Mouse (Mus musculus): ENCODE results near the gene Arap2.

Arap2 gene

DNA sequence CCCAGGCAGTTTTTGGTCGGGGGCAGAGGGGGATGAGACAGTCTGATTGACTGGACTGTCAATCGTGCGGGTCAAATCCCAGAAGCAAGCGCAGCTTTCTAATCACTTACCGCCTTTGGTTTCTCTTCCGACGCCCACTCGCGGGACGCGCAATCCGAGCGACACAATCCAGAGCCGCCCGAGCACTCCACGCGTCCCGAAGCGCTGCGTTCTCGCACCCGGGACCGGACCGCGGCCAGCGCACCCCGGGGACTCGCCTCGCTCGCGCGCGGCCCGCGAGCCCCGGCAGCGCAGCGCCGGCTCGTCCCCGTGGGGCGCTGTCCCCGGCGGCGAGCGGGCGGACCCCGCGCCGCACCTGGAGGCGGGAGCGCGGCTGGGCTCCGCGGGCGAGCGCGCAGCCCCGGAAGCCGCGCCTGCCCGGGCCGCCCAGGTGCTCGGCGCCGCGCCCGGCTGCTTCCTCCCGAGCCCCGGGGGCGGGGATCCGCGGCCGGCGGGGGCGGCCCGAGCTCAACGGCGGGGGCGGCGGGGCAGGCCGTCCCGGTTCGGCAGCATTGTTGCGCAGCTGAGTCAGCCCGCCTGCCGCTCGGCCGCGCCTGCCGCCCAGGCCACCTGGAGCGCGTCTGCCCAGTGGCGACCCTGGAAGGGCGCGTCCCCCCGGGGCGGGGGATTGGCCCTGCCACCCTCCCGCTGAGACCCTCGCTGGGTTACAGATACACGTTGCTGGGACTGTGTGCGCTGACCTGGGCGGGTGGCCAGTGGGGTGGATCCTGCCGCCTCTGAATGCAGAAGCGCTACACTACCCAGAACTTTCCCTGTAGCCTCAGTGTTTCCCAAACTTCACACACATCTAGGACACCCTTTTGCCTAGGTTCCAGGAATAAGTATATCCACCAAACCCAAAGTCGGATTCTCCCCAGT, at the start of gene Arap2:
Gene Arap2, minus strand, starts transcription at position 376 of the 918 bp plus-strand sequence.
- DNase-seq (ENCODE audit: low spot score in 2 of 2), result peak; percentile 56 to 57

- DNase-seq (ENCODE audit: low spot score in 2 of 2), result no peak
Measured at GRCm38 (mm10) chr5:62815741-62816140, 49.8 kb upstream of the Arap2 start.

DNA sequence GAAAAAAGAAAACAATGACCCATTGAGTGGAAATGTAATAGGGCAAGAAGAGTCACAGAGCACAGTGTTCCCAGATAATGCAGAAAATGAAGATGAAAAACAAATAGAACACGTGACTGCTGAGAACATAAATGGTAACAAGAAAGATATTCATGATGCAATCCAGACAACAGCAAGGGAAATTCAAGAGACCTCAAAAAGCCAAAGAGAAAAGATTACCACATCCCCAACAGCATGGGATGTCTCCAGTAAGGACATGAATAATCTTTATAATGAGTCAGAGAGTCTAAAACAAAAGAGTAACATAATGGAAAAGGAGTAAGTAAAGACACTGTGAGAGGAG, 48.1 kb upstream of the Arap2 start:
- no peak for DNase-seq (ENCODE audit: low spot score in 2 of 2)

- peak in 1 of 2 experiments; percentile 52 for DNase-seq (ENCODE audit: low spot score in 2 of 2)
Measured at GRCm38 (mm10) chr5:62813402-62814071, 47.6 kb upstream of the Arap2 start, which contains the start of gene Dthd1. TSS of gene Dthd1 (plus strand) at chr5:62813823.

DNA sequence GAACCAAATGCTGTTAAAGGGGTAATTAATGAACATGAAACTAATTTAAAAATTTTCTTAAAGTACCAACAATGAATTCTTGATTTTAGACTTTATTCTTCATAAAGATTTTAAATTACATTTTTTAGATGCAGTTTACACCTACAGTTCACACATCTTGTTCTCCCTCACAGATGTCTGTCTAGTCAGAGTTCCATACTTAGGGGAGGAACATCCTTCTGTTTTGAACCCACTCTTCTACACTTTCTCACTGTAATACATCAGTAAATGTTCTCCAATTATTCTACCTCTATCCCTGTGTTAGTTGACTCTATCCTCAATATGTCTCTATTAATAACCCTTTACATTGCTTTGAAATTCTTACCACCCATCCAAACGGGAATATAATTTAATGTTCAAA, 26.8 kb upstream of the Arap2 start:
- DNase-seq (ENCODE audit: low spot score in 2 of 2), result no peak

GRCm38 (mm10) chr5:62790921-62791564, 25.1 kb upstream of the Arap2 start:
- no peak for DNase-seq (ENCODE audit: low spot score in 2 of 2)

GRCm38 (mm10) chr5:62786809-62787208, 20.9 kb upstream of the Arap2 start:
- no peak for DNase-seq (ENCODE audit: low spot score in 2 of 2)

DNA sequence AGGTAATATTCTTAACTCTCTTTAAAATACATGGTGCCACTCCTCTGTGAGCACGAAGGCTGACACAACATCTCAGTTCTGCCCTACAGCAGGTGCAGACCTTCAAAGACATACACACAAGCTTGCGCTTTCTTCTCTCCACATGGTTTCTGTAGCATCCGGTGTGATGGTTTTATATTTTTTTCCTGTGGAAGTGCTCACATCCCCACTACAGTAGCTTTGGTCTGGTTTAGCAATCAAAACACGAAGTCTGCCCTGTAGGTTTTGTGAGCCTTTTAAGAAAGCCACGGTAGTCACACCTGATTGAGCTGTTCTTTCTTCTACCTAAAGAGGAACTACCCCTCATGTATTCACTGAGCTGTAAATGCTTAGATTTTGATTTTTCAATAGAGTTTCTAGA, 12.7 kb upstream of the Arap2 start:
- DNase-seq (ENCODE audit: low spot score in 2 of 2), result no peak

DNA sequence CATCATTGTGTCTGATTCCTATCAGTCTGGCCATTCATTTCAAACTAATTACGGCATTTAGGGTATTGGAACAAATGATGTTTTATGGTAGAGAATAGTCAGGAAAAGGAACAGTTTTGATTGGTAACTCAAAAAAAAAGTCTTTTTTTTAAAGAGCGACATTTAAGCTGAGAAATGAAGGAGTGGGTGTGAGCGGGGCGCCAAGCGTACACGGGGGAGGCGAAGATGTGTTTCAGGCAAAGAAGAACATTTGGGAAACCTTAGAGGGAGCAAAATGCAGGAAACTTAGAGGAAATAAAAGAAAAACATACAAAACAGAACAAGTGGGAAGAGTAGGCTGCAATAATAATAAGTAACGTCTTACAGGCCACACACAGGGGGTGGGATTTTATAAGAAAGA, 11.8 kb upstream of the Arap2 start:
- peak; percentile 46 to 49 for DNase-seq (ENCODE audit: low spot score in 2 of 2)

- no peak for DNase-seq (ENCODE audit: low spot score in 2 of 2)
Measured at GRCm38 (mm10) chr5:62771775-62772599, 6.0 kb upstream of the Arap2 start.

- no peak for DNase-seq (ENCODE audit: low spot score in 2 of 2)
Measured at GRCm38 (mm10) chr5:62765459-62765783, 538 bp downstream of the Arap2 start.

GRCm38 (mm10) chr5:62764161-62764560, 1.8 kb downstream of the Arap2 start:
- DNase-seq (ENCODE audit: low spot score in 2 of 2), result no peak

DNA sequence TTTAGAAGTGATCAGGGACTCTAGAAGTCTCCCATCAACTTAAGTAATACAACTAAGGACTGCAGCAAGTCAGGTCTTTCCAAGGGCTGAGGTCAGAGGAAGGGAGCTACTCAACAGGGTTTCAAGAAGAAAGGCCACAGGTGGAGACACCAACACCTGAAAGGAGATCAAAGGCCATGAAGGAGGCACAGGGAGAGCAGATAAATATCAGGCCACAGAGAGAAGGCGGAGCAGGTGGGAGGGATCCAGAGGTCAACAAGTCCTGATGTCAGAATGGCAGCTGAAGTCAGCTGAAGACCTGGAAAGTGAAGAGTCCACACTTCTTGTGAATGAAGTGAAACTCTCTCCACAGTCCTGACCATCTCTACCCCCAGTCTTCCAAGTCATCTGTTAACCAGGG, 2.9 kb downstream of the Arap2 start:
- DNase-seq (ENCODE audit: low spot score in 2 of 2), result no peak

DNA sequence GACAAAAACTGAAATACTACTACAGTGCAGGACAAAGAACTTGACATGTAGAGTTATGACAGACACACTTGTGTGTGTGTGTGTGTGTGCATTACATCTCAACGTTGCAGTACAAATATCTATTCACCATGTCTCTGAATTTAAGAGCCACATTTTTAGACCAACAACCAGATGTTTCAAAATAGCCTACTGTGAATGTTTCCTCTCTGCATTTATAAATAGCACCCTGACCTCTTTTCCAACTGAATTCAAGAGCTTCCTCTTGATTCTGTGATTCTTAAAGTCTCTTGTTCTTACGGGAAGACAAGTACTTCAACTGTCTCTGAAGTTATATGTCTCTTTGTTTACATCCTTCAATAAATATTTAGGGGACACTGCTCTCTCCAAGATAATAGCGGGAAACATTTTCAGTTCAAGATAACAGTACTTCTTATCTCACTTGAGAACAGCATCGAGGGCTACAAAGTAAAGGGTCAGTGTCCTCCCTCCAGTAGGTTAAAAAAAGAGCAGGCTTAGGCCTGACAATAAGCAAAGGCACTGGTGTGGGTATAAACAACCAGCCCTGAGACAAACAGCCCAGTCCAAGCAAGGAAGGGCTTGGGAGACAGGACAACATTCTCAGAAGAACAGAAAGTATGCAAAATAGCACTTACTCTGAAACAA, 3.5 kb downstream of the Arap2 start:
- DNase-seq (ENCODE audit: low spot score in 2 of 2), result no peak

GRCm38 (mm10) chr5:62760791-62761504, 5.0 kb downstream of the Arap2 start:
- DNase-seq (ENCODE audit: low spot score in 2 of 2), result no peak

DNA sequence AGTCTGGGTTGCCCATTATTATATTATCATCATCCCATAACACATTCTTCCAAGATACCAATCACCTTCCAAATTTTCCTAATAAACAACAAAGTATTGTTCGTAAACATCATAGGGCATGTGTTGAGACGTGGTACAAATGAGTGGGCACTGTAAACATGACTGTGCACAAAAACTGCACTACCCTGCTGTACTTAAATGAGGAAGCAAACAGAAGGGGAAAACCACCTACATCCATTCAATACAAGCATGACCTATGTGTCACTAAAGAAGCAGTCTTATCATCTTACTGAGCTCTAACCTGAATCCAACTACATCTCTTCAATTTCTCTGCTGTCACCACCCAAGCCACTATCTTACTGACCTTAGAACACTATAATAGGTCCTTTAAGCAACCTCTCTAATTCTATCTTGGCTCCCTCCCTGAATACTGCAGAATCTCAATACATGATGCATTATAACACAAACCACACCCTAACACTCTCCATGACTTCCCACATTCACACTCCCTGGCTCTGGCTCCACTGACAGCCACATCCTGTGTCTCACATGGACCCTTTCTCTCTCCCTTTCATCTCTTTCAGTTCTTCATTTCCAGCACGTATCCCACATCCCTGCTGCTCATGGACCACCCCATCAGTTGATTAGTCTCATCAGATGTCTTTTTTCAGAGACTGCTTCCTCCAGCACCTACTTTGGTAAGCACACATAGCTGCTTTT, 10.0 kb downstream of the Arap2 start:
- no peak for DNase-seq (ENCODE audit: low spot score in 2 of 2)

DNA sequence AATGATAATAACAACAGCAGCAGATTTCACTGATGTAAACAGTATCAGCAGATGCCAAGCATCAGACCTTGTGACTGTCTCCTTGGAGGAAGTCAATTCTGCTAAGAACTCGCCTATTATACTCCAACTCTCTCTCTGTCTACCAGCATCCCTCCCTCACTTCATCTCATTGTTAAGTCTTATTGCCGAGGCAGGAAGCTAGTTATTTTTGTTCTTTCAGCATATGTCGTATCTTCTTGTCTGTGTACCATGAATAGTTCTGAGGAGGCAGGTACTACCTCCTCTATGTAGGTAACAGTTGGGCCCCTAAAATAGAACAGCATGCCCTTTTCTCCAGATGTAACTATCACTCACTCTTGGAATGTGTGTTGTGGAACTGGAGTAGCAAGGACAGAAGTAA, 13.0 kb downstream of the Arap2 start:
- DNase-seq (ENCODE audit: low spot score in 2 of 2), result no peak

- DNase-seq (ENCODE audit: low spot score in 2 of 2), result no peak
Measured at GRCm38 (mm10) chr5:62751692-62752091, 14.3 kb downstream of the Arap2 start.

DNA sequence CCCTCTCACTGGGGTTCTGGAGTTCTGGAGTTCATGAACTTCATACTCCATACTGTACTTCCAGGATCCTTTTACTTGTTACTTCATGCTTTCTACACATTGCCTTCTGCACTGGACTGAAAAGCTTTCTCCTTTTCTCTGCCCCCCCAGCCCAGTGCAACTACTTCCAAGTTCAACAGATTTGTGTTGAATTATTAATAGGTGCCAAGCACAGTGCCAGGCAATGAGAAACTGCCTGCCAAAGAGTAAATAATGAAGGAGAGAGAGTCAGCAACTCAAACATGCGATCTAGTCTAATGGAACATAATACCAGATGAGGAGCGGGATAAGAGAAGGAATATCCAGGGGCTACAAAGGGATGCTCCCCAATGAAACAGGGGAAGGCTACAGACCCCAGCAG, 17.8 kb downstream of the Arap2 start:
- DNase-seq (ENCODE audit: low spot score in 2 of 2), result no peak
